Mouse (Mus musculus): ENCODE measurements at regions not wholly inside any gene's neighbourhood (a gene's known extent, or its start where the extent isn't known, plus 50 kb on each side); places are given as distances from the start of the nearest gene placed in this dataset.

DNA sequence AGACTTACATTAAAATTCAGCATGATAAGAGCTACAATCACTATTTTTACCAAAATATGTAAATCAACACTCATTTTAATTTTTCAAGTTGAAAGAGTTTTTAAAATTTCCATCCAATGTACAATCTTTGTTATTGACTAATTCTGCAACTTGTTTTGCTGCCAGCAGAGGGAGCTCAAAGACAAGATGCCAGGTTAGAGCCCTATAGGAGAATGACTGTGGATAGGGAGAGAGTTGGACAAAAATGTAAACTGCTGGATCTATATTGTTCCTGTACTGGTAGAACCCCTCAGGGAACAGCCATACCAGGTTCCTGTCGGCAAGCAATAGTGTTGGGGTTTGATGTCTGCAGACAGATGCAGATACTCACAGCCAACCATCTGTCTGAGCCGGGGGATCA, 288.8 kb upstream of the 4930550L24Rik start:
- no peaks in the 10 kb centered on the region for H3K9me3 ChIP-seq (ENCODE audit: control insufficient read depth, low read length)
- 52% methylated on average over 2 of the region's 2 CpGs for WGBS
- no peak overlapping the region for H3K4me3 ChIP-seq (ENCODE audit: low read length)
- no peaks in the 10 kb centered on the region for H3K4me1 ChIP-seq (ENCODE audit: control insufficient read depth, insufficient read depth, low read depth, low read length)
- H3K9ac ChIP-seq (ENCODE audit: low read depth, low read length) = no peak overlapping the region
- H3K36me3 ChIP-seq (ENCODE audit: control insufficient read depth, insufficient read depth, low read length) = no peaks in the 10 kb centered on the region
- ATAC-seq = peak; percentile 64; the same call in 1 of the 2 replicates
- H3K4me2 ChIP-seq (ENCODE audit: low read length) = no peak overlapping the region
- H3K27ac ChIP-seq (ENCODE audit: low read depth, low read length) = no peak overlapping the region
- H3K27me3 ChIP-seq (replicated peaks; ENCODE audit: control insufficient read depth, insufficient read depth, low read length) = no peaks in the 10 kb centered on the region
